Mouse (Mus musculus) heart, postnatal 14 days (tissue): Measurements from ENCODE around the gene Vps13d. TPM values are rescaled to one million over a fixed set of nuclear protein-coding genes. Genes with fewer than 3 reads are reported as not detected.

Source experiments
- DNase-seq, 2 experiments: peaks; one replicate each; pipeline ENCODE4 v3.0.0; 2021 to 2022
- intact Hi-C: fragments of 180-260 bp; cut with DNase I; formaldehyde crosslinking; loops from one replicate; pipeline ENCODE4 v1.15.1; 2025
- total RNA-seq, 2 experiments: library from RNA; stranded (reverse); gene quantifications; 2 replicates each; pipeline ENCODE4 v1.2.3; 2021

The Vps13d gene
- total RNA-seq, 2 experiments from 2014 or later: 72.5 to 74.9 TPM

DNA sequence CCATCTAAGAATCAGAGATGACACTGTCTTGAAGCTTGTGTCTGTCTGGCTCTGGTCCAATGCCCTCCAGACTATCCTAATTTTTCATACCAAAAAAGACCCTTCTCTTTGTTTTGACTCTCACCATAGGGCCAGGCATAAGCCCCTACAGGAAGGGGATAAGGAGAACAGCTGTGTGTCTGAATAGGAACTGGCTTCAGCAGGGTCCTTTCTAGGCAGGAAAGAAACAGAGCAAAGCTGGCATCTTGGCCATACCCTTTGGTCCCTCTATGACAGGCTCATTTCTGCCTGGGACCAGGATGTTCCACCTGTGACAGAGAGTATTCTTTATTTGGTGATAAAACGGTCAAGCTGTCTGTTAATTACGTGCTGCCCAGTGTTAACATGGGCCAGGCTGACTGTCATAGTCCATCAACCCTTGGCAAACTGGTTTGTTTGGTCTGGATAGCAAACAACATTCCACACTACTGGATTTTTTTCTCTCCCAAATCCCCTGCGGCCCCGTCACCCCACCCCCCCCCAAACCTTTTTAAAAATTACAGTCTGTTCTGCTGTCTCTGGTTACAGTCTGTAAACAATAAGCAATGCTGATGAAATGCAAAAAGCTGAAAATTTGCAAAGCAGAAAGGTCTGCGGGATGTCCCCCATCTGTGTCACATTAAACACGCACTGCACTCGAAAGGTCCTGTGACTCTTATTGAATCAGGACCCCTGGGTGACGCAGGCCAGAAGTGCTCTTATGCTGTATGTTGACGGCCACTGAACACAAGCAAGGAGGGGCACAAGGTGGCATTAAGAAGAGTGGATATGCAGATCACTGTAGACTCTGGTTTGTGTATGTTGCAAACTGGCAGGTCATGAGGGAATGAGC lies 201.5 kb downstream of the Vps13d start:
- DNase-seq: no peak
- intact Hi-C loops: no loop called here

DNA sequence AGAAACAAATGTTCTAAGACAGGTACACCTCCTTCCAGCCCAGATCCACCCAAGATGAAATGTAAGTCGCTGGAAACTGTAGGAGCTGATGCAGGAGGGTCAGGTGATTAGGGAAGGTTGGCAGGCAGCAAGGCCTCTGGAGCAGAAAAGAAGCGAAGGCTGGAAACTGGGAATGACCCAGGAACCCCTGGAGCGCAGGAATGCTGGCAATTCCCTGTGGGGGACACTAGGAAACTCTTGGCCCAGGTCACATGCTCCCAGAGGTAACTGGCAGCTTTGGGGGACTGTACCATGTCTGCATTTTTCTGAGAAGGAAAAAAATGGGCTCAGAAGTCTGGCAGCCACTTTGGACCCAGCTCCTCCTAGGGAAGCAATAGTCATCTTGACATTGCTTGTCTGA lies 202.4 kb downstream of the Vps13d start:
- no peak for DNase-seq
- intact Hi-C loops: no loop called here

DNA sequence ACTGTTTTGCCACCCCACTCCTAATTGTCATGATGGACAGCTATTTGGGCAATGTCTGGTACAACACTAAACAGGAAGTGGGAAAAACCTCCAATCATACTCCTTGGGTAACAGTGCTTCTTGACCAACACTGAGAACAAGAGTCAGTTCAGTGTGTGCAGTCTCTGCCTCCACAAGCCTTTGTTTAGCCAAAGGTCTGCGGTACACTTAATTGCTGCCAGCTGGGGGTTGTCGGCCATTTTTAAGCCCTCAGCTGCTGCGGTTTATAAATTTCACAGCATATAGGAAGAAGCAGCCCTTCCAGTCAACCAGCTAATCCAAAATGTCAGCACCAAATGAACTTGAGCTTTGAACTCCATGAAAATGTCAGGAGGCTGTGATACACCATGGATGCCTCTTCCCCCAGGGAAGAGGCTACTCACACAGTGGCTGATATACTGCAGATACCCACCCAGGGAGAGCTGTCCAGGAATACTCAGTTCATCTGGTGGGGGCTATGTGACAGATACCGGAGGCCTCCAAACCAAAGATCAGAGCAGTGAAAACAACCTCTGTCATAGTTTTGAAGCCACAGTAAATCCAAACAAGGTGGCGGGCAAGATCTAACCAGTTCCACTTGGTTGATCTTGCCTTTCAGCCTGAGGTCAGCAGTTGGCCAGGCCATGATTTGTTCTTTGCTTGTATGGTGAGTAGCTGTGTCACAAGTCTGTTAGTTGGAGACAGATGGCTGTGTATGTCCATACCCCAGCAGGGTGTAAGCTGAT lies 206.2 kb downstream of the Vps13d start:
- no peak for DNase-seq
- intact Hi-C loops: no loop called here

DNA sequence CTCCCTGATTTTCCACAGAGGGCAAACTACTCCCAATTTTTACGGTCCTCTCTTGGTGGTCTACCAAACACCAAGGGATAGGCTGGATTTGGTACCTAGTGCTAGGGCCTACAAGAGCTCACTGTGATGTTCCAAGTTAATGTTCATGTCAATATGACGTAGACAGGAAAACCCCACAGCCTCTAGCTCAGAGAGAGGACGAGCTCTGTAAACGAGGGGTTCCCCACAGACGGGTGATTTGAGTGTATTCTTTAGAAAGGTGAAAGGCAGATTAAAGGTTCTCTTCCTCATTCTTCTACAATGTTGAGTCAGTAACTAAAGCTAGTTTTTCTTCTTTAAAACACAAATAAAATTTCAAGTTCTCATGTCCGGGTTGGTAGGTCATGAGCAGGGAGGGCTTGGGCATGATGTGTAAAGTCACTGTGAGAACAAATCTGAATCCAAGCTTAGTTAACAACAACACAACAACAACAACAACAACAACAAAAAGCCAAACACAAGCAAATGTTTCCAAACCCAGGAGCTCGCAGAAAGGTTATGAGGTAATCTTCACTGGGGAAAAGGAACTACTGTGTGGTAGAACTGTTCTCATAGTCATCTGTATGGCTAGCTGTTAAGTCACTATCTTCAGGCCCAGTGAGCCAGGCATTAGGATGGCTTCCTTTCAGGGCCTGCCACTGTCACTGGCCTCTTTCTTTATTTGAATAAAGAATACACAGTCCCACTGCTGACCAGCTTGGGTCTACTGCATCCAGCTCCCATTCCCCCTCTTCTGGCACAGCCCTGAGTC lies 208.6 kb downstream of the Vps13d start:
- no peak for DNase-seq
- intact Hi-C loops: no loop called here

DNA sequence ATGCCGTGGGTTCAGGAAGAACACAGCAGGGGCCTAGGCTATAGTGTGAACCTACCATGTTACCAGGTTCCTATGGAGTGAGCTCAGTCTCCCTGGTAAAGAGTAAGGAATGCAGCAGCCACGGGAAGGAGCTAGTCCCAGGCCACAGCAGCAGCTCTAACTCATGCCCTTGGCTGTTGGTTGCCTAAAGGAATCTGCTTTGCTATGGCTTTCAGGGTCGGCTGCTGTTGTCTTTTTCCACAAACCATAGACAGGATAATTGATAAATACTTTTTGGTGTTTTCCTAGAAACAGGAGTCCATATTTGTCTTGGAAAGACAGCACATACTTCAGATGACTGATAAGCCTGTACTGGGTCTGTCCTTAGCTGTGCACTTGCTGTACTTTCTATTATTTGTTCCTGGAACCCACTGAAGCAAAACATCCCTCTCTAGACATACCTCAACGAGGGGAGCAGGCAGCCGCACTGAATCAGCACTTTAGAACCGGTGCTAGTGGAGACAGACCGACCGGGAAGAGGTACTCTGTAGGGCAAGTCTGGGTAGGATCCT lies 210.9 kb downstream of the Vps13d start:
- no peak for DNase-seq
- intact Hi-C loops: loop anchor here (5.0 kb wide), 1 partner anchor 58 kb away; no protein-coding TSS in a partner anchor

DNA sequence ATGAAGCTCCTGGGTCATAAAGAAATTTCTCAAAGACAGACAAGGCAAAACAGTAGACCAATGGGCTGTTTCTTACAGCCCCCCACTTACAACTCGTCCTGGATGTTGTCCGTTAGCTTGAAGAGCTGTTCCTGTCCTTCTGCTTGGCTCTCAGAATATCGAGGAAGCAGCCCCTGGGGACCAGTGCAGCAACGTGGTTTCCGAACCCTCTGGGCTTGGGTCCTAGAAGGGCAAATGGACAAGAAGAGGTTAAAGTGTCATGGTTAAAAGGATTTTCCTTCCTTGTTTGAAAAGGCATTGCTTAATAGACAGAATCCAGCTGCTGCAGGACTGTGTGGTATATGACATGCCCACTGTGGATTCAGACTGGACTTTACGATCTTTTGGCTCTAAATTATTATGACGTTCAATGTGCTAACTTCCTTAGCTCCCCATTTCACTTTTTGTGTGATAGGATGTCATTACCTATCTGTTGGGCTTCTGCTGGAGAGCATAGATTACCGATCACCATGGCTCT lies 211.5 kb downstream of the Vps13d start:
- DNase-seq: no peak
- intact Hi-C loops: loop anchor here (5.0 kb wide), 1 partner anchor 59 kb away; no protein-coding TSS in a partner anchor

DNA sequence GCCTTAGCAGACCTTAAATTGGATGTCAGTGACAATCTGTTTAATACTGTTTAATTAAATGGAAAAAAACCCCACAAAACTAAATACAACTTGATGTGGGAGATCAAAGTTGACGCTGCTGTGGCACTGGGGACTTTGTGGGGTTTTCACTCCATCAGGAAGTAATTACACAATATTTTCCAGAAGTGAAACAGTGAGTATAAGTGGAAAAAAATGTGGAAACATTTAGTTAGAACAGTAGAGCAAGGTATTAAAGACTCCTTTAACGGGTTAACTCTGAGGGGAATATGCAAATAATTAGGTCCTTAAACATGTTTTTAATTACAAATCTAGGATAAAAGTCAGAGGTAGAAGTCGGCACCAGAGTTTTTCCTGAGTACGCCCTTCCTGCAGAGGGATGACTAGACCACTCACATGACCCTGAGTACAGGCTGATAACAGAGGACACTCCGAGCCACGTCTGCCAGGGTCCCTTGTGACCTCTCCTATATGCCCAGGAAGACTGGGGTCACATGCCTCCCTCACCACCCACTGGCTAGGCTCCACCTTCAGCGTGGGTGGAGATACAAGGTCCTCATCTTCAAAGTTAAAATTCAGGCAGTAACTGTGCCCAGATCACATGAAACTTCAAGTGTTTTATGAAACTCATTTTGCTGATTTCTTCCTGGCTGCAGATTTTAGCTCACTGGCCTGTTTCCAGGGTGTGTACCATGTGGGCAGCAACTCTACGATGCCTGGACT lies 213.8 kb downstream of the Vps13d start:
- peak; percentile 66 to 69 for DNase-seq
- intact Hi-C loops: loop anchor here (5.0 kb wide), 1 partner anchor 61 kb away; no protein-coding TSS in a partner anchor

DNA sequence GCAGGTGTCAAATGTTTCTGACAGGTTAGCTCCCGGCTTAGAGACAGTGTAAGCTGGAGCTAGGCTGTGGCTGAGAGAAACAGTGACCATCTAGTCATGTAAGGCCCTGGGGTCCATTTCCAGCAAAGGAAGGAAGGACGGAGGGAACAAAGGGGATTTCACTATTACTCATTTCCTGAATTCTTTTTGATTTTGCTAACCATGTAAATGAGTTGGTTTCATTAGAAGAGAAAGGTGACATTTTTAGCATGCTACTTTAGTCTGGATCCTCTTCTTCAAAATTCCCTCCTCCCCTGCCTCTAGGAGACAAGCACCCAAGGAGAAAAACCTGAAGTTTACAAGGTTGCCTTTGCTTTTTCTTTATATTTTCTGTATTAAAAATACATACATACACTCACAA lies 214.7 kb downstream of the Vps13d start:
- DNase-seq: no peak
- intact Hi-C loops: loop anchor here (5.0 kb wide), 1 partner anchor 62 kb away; no protein-coding TSS in a partner anchor

DNA sequence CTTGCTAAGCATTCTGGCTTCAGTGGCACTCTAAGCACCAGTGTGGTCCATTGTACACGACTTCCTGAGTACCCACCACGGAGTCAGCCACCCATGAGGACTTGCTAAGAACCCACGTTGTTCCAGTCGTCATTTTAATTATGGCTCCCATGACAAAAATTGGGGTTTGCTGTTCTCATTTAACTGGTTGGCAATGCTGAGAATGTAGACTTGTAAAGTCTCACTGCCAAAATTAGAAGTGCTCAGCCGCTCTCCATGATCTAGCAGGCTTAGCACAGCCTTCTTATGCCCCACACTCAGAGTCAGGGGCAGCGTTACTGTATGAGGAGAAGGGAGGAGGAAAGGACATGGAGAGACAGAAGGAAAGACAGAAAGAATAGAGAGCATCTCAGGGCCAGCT lies 216.8 kb downstream of the Vps13d start:
- DNase-seq: no peak
- intact Hi-C loops: no loop called here

DNA sequence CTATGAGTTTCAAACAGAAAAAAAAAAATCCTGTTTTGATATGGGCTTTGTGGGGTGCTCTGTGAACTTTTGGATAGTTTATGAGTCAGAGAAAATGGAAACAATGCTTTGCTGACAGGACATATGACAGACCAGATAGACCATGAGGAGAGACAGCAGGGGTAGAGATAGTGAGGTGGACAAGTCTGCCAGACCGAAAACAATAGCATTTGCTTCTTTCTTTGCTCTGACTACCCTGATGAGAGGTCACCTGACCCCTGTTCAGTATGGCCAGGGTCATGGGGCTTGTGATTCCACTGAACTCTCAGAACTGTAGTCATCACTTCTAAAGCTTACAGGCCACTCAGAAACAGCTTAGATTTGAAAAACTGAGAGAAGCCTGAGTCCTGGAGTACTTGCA lies 217.7 kb downstream of the Vps13d start:
- DNase-seq: no peak
- intact Hi-C loops: no loop called here

DNA sequence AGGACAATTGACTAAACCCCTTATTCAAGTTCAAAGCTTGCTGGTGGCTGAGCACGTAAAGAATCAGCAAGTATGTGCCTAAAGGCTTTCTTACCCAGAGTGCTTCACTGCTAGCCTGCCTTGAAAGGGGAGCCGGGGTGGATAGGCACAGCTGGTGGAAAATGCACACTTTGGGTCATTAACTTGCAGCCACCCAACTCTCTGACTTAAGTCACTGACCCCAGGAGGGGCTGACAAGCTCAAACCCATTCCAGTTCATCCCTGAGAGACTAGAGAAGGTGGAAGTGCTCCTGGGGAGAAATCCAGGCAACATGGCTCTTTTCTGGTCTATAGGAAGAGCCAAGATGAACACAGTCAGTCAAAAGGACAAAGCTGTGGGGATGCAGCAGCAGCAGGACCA lies 219.3 kb downstream of the Vps13d start:
- intact Hi-C loops: no loop called here
- DNase-seq: no peak

DNA sequence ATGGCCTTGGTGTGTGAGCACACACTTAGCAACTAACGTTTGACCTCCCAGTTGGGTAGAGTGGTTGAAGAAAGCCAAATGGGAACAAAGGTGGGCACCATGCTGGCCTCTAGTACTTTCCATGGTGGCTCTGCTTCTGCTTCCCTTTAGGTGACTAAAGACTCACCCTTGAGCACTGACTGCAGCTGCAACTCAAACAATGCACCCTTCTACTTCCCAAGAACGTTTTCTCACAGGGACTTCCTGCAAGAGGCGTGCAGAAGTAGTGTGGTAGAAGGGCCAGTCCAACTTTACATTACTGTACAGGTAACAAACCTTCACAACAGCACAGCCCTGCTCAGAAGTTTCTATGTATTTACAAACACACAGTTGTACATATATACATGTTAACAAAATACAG lies 220.3 kb downstream of the Vps13d start:
- intact Hi-C loops: no loop called here
- no peak for DNase-seq

DNA sequence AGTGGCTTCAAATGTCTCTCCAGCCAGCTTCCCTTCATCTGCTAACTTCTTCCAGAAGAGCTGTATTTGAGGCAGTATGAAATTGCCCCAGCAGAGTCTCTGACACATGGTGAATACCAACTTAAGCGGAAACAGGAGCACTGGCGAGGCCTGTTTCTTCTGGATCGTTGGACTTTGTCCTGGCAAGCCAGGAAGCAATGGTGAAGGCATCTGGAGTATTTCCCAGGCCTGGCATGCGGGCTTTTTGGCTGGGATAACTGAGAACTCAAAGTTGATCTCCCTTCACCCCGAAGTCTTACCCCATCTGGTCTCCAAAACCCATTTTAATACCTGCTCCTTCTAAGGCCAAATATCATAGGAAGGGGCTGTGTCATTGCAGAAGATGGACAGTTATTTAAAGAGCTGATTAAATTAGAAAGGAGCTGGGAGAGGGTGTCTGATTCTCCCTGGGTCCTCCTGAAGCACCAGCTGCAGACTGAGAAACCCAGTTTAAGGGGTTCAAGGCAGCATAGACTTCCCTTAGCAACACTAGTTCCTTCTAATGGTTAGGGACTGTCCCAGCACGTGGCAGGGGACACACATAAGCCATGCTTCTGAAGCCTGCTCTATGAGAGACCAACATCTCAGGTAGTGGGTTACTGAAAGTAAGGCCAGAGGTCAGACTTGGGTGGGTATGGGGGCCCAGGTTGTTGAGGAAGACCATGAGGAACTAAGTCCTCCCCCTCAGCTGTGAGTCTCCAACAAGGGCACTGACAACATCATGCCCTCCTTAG lies 221.7 kb downstream of the Vps13d start:
- intact Hi-C loops: no loop called here
- DNase-seq: peak in 1 of 2 experiments; percentile 54

DNA sequence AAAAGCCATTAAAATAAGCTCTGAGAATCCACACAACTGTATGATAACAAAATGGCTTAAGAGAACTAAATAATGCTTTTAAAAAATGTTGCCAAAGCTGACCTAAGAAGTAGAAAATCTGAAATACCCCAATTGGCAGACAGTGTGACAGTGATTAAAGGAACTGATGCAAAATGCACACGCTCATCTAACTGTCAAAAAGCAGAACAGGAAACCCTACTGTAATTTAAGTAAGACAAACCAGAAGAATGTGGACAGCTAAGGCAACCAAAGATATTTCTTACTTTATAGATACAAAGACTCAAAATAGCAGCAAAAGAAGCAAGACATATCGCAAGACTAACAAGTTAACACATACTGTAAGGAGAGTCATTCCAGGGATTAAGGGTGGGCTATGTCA lies 223.8 kb downstream of the Vps13d start:
- intact Hi-C loops: no loop called here
- no peak for DNase-seq

DNA sequence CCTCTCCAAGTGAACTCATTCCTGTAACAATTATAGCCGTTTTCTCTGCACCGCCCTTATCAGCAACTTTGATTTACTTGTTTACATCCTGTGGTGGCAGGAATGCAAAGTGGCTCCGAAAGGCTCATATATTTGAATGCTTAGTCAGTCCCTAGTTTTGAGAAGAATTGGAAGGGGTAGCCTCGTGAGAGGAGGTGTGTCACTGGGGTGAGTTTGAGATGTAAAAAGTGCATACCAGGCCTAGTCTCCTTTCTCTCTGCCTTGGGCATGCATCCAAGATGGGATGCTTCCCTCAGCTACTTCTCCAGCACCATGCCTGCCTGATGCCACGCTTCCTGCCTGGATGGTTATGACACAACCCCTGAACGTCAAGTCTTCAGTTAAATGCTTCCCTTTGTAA lies 225.8 kb downstream of the Vps13d start:
- intact Hi-C loops: no loop called here
- DNase-seq: no peak

DNA sequence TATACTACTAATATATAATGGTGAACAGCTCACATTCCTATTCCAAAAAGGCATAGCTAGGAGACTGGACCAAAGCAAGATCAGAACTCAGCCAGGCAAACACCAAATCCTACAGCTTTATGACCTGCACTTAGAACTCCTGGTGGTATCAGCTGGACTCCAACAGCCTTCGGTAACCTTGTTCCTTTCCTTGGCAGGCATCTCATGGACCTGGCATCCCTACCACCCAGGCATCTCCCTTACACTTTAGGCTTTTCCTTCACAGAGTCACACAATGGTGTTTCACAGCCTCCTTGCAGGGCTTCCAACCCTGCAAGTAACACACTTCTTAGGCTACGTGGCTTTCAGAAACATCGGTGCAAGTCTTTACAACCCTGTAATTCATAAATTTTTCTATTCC lies 226.4 kb downstream of the Vps13d start:
- DNase-seq: no peak
- intact Hi-C loops: no loop called here

DNA sequence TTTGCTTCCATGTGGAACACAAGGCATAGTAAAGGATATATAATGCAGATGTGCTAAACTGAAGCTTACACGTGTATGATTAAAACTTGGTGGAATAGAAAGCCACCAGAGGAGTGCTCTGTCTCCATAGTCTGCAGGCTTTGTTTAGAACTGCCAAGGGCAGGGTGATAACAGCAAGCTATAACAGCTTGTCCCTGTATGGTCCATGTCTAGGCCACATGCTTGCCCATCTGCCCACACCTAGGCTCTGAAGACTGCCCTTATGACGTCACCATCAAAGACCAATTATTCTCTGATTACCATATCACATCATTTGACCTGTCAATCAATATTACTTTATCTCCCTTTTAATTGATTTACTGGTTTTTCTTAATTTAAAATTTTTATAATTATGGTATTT lies 229.6 kb downstream of the Vps13d start:
- DNase-seq: no peak
- intact Hi-C loops: no loop called here

DNA sequence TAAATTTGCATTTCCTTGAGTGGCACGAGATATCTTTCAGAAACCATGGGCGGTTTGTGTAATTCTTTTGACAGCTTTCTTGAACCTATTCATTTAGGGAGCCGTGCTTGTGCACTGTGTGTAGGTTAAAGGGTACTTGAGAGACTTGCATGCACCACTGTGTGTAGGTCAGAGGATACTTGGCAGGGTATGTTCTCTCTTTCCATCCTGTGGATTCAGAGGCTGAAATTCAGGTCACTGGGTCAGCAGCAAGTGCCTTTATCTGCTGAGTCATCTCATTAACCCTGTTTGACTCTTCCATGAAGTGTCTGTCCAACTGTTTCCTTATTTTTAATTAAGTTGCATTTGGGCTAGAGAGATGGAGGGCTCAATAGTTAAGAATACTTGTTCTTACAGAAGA lies 233.1 kb downstream of the Vps13d start:
- DNase-seq: no peak
- intact Hi-C loops: no loop called here

DNA sequence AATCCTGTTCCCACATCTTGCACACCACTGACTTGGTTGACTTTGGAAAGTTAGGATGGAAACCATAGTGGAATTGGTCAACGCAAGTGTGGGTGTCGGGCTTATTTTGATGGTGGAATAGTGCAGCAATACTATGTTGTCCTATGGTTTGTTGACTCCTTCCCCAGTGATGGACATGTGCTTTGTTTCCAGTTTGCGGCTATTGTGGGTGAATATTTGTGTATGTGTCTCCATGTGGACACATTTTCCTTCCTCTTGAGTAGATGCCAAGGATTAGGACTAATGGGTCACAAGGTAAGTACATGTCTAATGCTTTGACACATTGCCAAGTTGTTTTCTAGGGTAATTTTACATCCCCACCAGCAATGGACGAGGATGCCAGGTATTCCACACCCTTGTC lies 233.6 kb downstream of the Vps13d start:
- intact Hi-C loops: no loop called here
- no peak for DNase-seq
